Comparison of ENCODE assay signal across 9 mouse cellular contexts in genomic region chr5:134006470-134007126, GRCm38 (mm10).
A peak's percentile ranks its signal among the peaks of the same experiment; 100 is the strongest.
DNase-seq lines count a peak whose midpoint lies in the region; ATAC-seq and TF ChIP-seq lines count a peak whose summit lies in the region.
"Had no signal": no experiment of that assay in that cellular context is flagged by ENCODE, and none has a peak within 500 bp of the region (broad histone marks: within the 10 kb centered on the region; RNA-seq: fewer than 3 reads in every experiment).

No protein-coding gene starts in this region.

- 1% methylated on average over 14 of the region's 14 CpGs for WGBS in forebrain, embryonic 10.5 days
- 8% methylated on average over 14 of the region's 14 CpGs for WGBS in heart, embryonic 14.5 days
- WGBS in liver, embryonic 12.5 days (ENCODE audit: insufficient replicate concordance): 10% methylated on average over 14 of the region's 14 CpGs
- under 1% methylated on average over 14 of the region's 14 CpGs for WGBS in neural tube, embryonic 11.5 days

- no peaks in the 10 kb centered on the region for H3K9me3 ChIP-seq in forebrain, embryonic 10.5 days
- no peaks in the 10 kb centered on the region for H3K9me3 ChIP-seq in heart, embryonic 14.5 days (ENCODE audit: control insufficient read depth, low read length)
- no peaks in the 10 kb centered on the region for H3K9me3 ChIP-seq in liver, embryonic 12.5 days (replicated peaks)
- no peaks in the 10 kb centered on the region for H3K9me3 ChIP-seq in neural tube, embryonic 11.5 days (ENCODE audit: control insufficient read depth, low read length)

- TF ChIP-seq CTCF in brain, embryonic 14.5 days (IDR thresholded peaks at IDR 0.05; ENCODE audit: borderline replicate concordance, extremely low read depth, insufficient read depth, insufficient read length): peak; percentile 91

- H3K4me1 ChIP-seq in forebrain, embryonic 10.5 days: peaks cover 24% of the 10 kb centered on the region
- peaks cover 2 to 4% of the 10 kb centered on the region in 2 experiments; a peak in 2 of 4 replicates for H3K4me1 ChIP-seq in heart, embryonic 14.5 days (ENCODE audit: control insufficient read depth in 2 of 2, insufficient read depth in 2 of 2, low read length in 2 of 2)
- H3K4me1 ChIP-seq in liver, embryonic 12.5 days: no peaks in the 10 kb centered on the region
- H3K4me1 ChIP-seq in neural tube, embryonic 11.5 days (ENCODE audit: control insufficient read depth, insufficient read depth, low read length): peaks cover 5% of the 10 kb centered on the region; the same call in 1 of the 2 replicates

- H3K36me3 ChIP-seq in forebrain, embryonic 10.5 days (replicated peaks): no peaks in the 10 kb centered on the region
- no peaks in the 10 kb centered on the region for H3K36me3 ChIP-seq in heart, embryonic 14.5 days (ENCODE audit: control insufficient read depth, insufficient read depth, low read length)
- H3K36me3 ChIP-seq in liver, embryonic 12.5 days: no peaks in the 10 kb centered on the region
- H3K36me3 ChIP-seq in neural tube, embryonic 11.5 days (ENCODE audit: control insufficient read depth, insufficient read depth, low read length): no peaks in the 10 kb centered on the region

- peaks cover 70% of the 10 kb centered on the region for H3K27me3 ChIP-seq in forebrain, embryonic 10.5 days (ENCODE audit: poor library complexity, severe bottlenecking)
- H3K27me3 ChIP-seq in heart, embryonic 14.5 days (ENCODE audit: control insufficient read depth, insufficient read depth, low read length): no peaks in the 10 kb centered on the region
- no peaks in the 10 kb centered on the region for H3K27me3 ChIP-seq in liver, embryonic 12.5 days (replicated peaks)
- no peaks in the 10 kb centered on the region for H3K27me3 ChIP-seq in neural tube, embryonic 11.5 days (ENCODE audit: control insufficient read depth, insufficient read depth, low read length)

- DNase-seq in CD4-positive helper T cell, adult 2 months (ENCODE audit: low read depth, low spot score): peak; percentile 33
- peak; percentile 97 for DNase-seq in brain, embryonic 14.5 days (ENCODE audit: low read depth)
- peak; percentile 91 for DNase-seq in forebrain, embryonic 10.5 days (ENCODE audit: extremely low spot score, low spot score)
- DNase-seq in kidney, postnatal 14 days: peak; percentile 81
- DNase-seq in neural tube, embryonic 11.5 days (ENCODE audit: low spot score): peak; percentile 94
- peak; percentile 84 for DNase-seq in testis, postnatal 14 days (ENCODE audit: low spot score)

- peak overlapping the region; percentile 82 for H3K27ac ChIP-seq in forebrain, embryonic 10.5 days
- no peak overlapping the region for H3K27ac ChIP-seq in heart, embryonic 14.5 days (replicated peaks in 1 of 2; ENCODE audit: control insufficient read depth in 1 of 2, insufficient read depth in 1 of 2, low read depth in 2 of 2, low read length in 2 of 2)
- no peak overlapping the region for H3K27ac ChIP-seq in liver, embryonic 12.5 days
- H3K27ac ChIP-seq in neural tube, embryonic 11.5 days (ENCODE audit: low read depth, low read length): no peak overlapping the region
- H3K27ac ChIP-seq: macrophage had no signal

- peak overlapping the region; percentile 59 for H3K4me2 ChIP-seq in heart, embryonic 14.5 days (ENCODE audit: low read length)
- H3K4me2 ChIP-seq in liver, embryonic 12.5 days: peak overlapping the region; percentile 48
- H3K4me2 ChIP-seq in neural tube, embryonic 11.5 days (ENCODE audit: low read depth): peak overlapping the region; percentile 15; the same call in 1 of the 2 replicates

- H3K9ac ChIP-seq in heart, embryonic 14.5 days (ENCODE audit: low read length): peak overlapping the region; percentile 59; the same call in 1 of the 2 replicates
- no peak overlapping the region for H3K9ac ChIP-seq in liver, embryonic 12.5 days
- no peak overlapping the region for H3K9ac ChIP-seq in neural tube, embryonic 11.5 days (ENCODE audit: low read length)

- TF ChIP-seq POLR2A in brain, embryonic 14.5 days (IDR thresholded peaks at IDR 0.05; ENCODE audit: borderline replicate concordance, extremely low read depth, insufficient read depth, insufficient read length, poor library complexity, severe bottlenecking): no peak

- 0 out of 2 replicates have a peak, but pooled peaks have one; percentile 40 for ATAC-seq in heart, embryonic 14.5 days (ENCODE audit: insufficient number of reproducible peaks, insufficient read depth, low FRiP score, low read depth)
- ATAC-seq in liver, embryonic 12.5 days: peak; percentile 65
- peak; percentile 83 for ATAC-seq in neural tube, embryonic 11.5 days (ENCODE audit: insufficient read depth, low FRiP score, low TSS enrichment)

- peak overlapping the region; percentile 33 for H3K4me3 ChIP-seq in forebrain, embryonic 10.5 days
- H3K4me3 ChIP-seq in heart, embryonic 14.5 days (ENCODE audit: control insufficient read depth in 1 of 2, insufficient read depth in 1 of 2, low read depth in 1 of 2, low read length in 2 of 2): peak overlapping the region; percentile 27 to 29; a peak in 3 of 4 replicates
- no peak overlapping the region for H3K4me3 ChIP-seq in liver, embryonic 12.5 days
- H3K4me3 ChIP-seq in neural tube, embryonic 11.5 days (ENCODE audit: low read depth, low read length): no peak overlapping the region

Comparison
In these comparisons a context has a peak if more than half of its experiments do, and no peak if none do; other contexts are left out.
1. DNase-seq: peak in every context shown above with its lines; median percentile 97 in brain, embryonic 14.5 days; 94 in neural tube, embryonic 11.5 days; 91 in forebrain, embryonic 10.5 days; 84 in testis, postnatal 14 days; 81 in kidney, postnatal 14 days; 33 in CD4-positive helper T cell, adult 2 months.
2. H3K4me3 ChIP-seq: peak in forebrain, embryonic 10.5 days (single experiment) and heart, embryonic 14.5 days (2 of 2); none in liver, embryonic 12.5 days (single experiment) and neural tube, embryonic 11.5 days (single experiment).
3. Peak in every context shown above with its lines, with median percentiles within 50 percentile points of each other: ATAC-seq and H3K4me2 ChIP-seq.